ENCODE assay signal across 8 mouse cellular contexts in the genomic region with DNA sequence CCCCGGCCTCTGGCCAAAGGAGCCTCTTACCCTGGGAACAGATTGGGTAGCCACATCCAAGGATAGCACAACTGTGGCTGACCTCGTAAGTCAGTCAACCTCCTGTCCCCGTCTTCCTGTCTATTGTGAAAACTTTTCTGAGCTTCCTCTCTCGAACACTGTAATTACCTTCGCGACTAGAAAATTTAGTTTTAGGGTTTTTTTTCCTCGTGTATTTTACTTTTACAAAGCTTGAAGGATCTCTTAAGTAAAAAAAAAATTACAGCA. TPM values are rescaled to one million over a fixed set of nuclear protein-coding genes. Genes with fewer than 3 reads are reported as not detected.
DNase-seq lines count a peak whose midpoint lies in the region; ATAC-seq and TF ChIP-seq lines count a peak whose summit lies in the region.

No protein-coding gene starts in this region.

- no peaks in the 10 kb centered on the region for H3K9me3 ChIP-seq in embryonic facial prominence, embryonic 11.5 days (replicated peaks; ENCODE audit: control insufficient read depth, low read length)
- no peaks in the 10 kb centered on the region for H3K9me3 ChIP-seq in midbrain, postnatal 0 days (ENCODE audit: low read length)

- no peak for TF ChIP-seq CTCF in left cerebral cortex, adult 2 months (IDR thresholded peaks at IDR 0.05)
- no peak for TF ChIP-seq CTCF in midbrain, postnatal 0 days (IDR thresholded peaks at IDR 0.05)

- no peak for DNase-seq in left cerebral cortex, adult 2 months (ENCODE audit: extremely low spot score in 1 of 2, low spot score in 2 of 2)
- DNase-seq in left cerebral cortex, postnatal 10 days (ENCODE audit: extremely low spot score in 1 of 2, low spot score in 2 of 2), result no peak
- DNase-seq in embryonic facial prominence, embryonic 11.5 days (ENCODE audit: low spot score), result no peak
- DNase-seq in midbrain, postnatal 0 days (ENCODE audit: low spot score), result no peak
- DNase-seq in gastrocnemius, postnatal 36 days, result no peak
- DNase-seq in adrenal gland, adult (ENCODE audit: inconsistent age in 2 of 2, low spot score in 1 of 2), result no peak
- DNase-seq in embryo, embryonic 11 days, result no peak

- intact Hi-C loops in left cerebral cortex, adult 2 months (cut with DNase I), result loop anchor here (5.0 kb wide), 1 partner anchor 217 kb away; no protein-coding TSS in a partner anchor
- intact Hi-C loops in left cerebral cortex, postnatal 10 days (cut with DNase I), result no loop called here
- intact Hi-C loops in gastrocnemius, postnatal 36 days (cut with DNase I), result no loop called here

- no peaks in the 10 kb centered on the region for H3K4me1 ChIP-seq in embryonic facial prominence, embryonic 11.5 days (ENCODE audit: control insufficient read depth, insufficient read depth, low read length)
- H3K4me1 ChIP-seq in midbrain, postnatal 0 days (ENCODE audit: insufficient read depth, low read length), result no peaks in the 10 kb centered on the region

- ATAC-seq in embryonic facial prominence, embryonic 11.5 days (replicated peaks; ENCODE audit: insufficient number of reproducible peaks, low FRiP score, low TSS enrichment, low read depth), result no peak
- peak; percentile 1 for ATAC-seq in inflammation-experienced regulatory T-cells, adult 6 months
- ATAC-seq in midbrain, postnatal 0 days (ENCODE audit: low FRiP score), result no peak

- no peak overlapping the region for H3K27ac ChIP-seq in left cerebral cortex, adult 2 months
- no peak overlapping the region for H3K27ac ChIP-seq in embryonic facial prominence, embryonic 11.5 days (replicated peaks; ENCODE audit: low read depth, low read length)
- H3K27ac ChIP-seq in midbrain, postnatal 0 days (ENCODE audit: low read depth, low read length), result no peak overlapping the region

- H3K9ac ChIP-seq in embryonic facial prominence, embryonic 11.5 days (replicated peaks; ENCODE audit: low read length), result peak overlapping the region; percentile 88
- peak overlapping the region; percentile 86 for H3K9ac ChIP-seq in midbrain, postnatal 0 days (replicated peaks; ENCODE audit: low read length, poor library complexity, severe bottlenecking)

- peak overlapping the region; percentile 97 for H3K4me3 ChIP-seq in left cerebral cortex, adult 2 months
- peak overlapping the region; percentile 85 for H3K4me3 ChIP-seq in embryonic facial prominence, embryonic 11.5 days (ENCODE audit: low read depth, low read length)
- peak overlapping the region; percentile 96 for H3K4me3 ChIP-seq in midbrain, postnatal 0 days (ENCODE audit: low read depth, low read length)

- peak overlapping the region; percentile 86 for H3K4me2 ChIP-seq in embryonic facial prominence, embryonic 11.5 days (ENCODE audit: low read depth, low read length)
- H3K4me2 ChIP-seq in midbrain, postnatal 0 days (ENCODE audit: low read depth, low read length, poor library complexity, severe bottlenecking), result peak overlapping the region; percentile 93

- no peaks in the 10 kb centered on the region for H3K27me3 ChIP-seq in embryonic facial prominence, embryonic 11.5 days (ENCODE audit: control insufficient read depth, insufficient read depth, low read length)
- H3K27me3 ChIP-seq in midbrain, postnatal 0 days (ENCODE audit: insufficient read depth, low read length), result no peaks in the 10 kb centered on the region

- 4% methylated on average over 7 of the region's 7 CpGs for WGBS in embryonic facial prominence, embryonic 11.5 days
- whole genome bisulfite sequencing in midbrain, postnatal 0 days, result 2% methylated on average over 7 of the region's 7 CpGs

- H3K36me3 ChIP-seq in embryonic facial prominence, embryonic 11.5 days (replicated peaks; ENCODE audit: control insufficient read depth, insufficient read depth, low read depth, low read length), result no peaks in the 10 kb centered on the region; the same call in 1 of the 2 replicates
- H3K36me3 ChIP-seq in midbrain, postnatal 0 days (ENCODE audit: insufficient read depth, low read length), result peaks cover 20% of the 10 kb centered on the region; the same call in 1 of the 2 replicates

RNA-seq across cellular contexts. Expression of a gene that starts 0.8 kb away (rescaled TPM):
- total RNA-seq in left cerebral cortex, adult 2 months (2021), result 10 to 100 TPM; 40.4 to 41.7 TPM
- 10 to 100 TPM; 41.9 to 42.0 TPM for total RNA-seq in left cerebral cortex, postnatal 10 days (2021)
- 14.3 and 14.9 TPM in 2 replicates for polyA plus RNA-seq in embryonic facial prominence, embryonic 11.5 days (2014; fragmentation: Nextera tagmentation; extraction: Ambion mirVana)
- polyA plus RNA-seq in inflammation-experienced regulatory T-cells, adult 6 months (2017; shearing (Covaris generic)), result 10 to 100 TPM in 2 of 3 experiments, 1 to 10 TPM in 1; 5.3 to 16.1 (median 15.3) TPM
- total RNA-seq in midbrain, postnatal 0 days (2014; rRNA removed), result 31.3 and 37.5 TPM in 2 replicates
- 17.5 and 17.9 TPM in 2 replicates for polyA plus RNA-seq in midbrain, postnatal 0 days (2015; fragmentation: Nextera tagmentation; extraction: Ambion mirVana)
- total RNA-seq in gastrocnemius, postnatal 36 days (2021), result 1 to 10 TPM; 9.1 to 9.6 TPM

RNA-seq across cellular contexts. Expression of a gene that starts 10.3 kb away (rescaled TPM):
- not detected for total RNA-seq in left cerebral cortex, adult 2 months (2021)
- not detected for total RNA-seq in left cerebral cortex, postnatal 10 days (2021)
- not detected in 2 replicates for polyA plus RNA-seq in embryonic facial prominence, embryonic 11.5 days (2014; fragmentation: Nextera tagmentation; extraction: Ambion mirVana)
- not detected for polyA plus RNA-seq in inflammation-experienced regulatory T-cells, adult 6 months (2017; shearing (Covaris generic))
- total RNA-seq in midbrain, postnatal 0 days (2014; rRNA removed), result not detected in 2 replicates
- 0.25 and 0.82 TPM in 2 replicates for polyA plus RNA-seq in midbrain, postnatal 0 days (2015; fragmentation: Nextera tagmentation; extraction: Ambion mirVana)
- total RNA-seq in gastrocnemius, postnatal 36 days (2021), result not detected

RNA-seq across cellular contexts. Expression of a gene that starts 32.0 kb away (rescaled TPM):
- total RNA-seq in left cerebral cortex, adult 2 months (2021), result 1 to 10 TPM; 4.6 to 5.5 TPM
- 1 to 10 TPM; 1.8 to 2.6 TPM for total RNA-seq in left cerebral cortex, postnatal 10 days (2021)
- polyA plus RNA-seq in embryonic facial prominence, embryonic 11.5 days (2014; fragmentation: Nextera tagmentation; extraction: Ambion mirVana), result 0.13 and 0.28 TPM in 2 replicates
- 10 to 100 TPM in 2 of 3 experiments, 1 to 10 TPM in 1; 3.0 to 13.9 (median 10.6) TPM for polyA plus RNA-seq in inflammation-experienced regulatory T-cells, adult 6 months (2017; shearing (Covaris generic))
- 1.1 and 1.5 TPM in 2 replicates for total RNA-seq in midbrain, postnatal 0 days (2014; rRNA removed)
- polyA plus RNA-seq in midbrain, postnatal 0 days (2015; fragmentation: Nextera tagmentation; extraction: Ambion mirVana), result 0.94 and 0.96 TPM in 2 replicates
- under 1 TPM in 1 of 2 experiments, not detected in 1; 0.15 TPM for total RNA-seq in gastrocnemius, postnatal 36 days (2021)

RNA-seq across cellular contexts. Expression of a gene that starts 35.7 kb away (rescaled TPM):
- 10 to 100 TPM; 53.0 to 62.0 TPM for total RNA-seq in left cerebral cortex, adult 2 months (2021)
- total RNA-seq in left cerebral cortex, postnatal 10 days (2021), result 10 to 100 TPM; 43.7 to 46.3 TPM
- 10.7 and 11.8 TPM in 2 replicates for polyA plus RNA-seq in embryonic facial prominence, embryonic 11.5 days (2014; fragmentation: Nextera tagmentation; extraction: Ambion mirVana)
- under 1 TPM in 1 of 3 experiments, not detected in 2; 0.09 TPM for polyA plus RNA-seq in inflammation-experienced regulatory T-cells, adult 6 months (2017; shearing (Covaris generic))
- total RNA-seq in midbrain, postnatal 0 days (2014; rRNA removed), result 17.0 and 20.4 TPM in 2 replicates
- polyA plus RNA-seq in midbrain, postnatal 0 days (2015; fragmentation: Nextera tagmentation; extraction: Ambion mirVana), result 22.2 and 26.7 TPM in 2 replicates
- total RNA-seq in gastrocnemius, postnatal 36 days (2021), result 10 to 100 TPM; 33.8 to 36.3 TPM
